Mouse (Mus musculus): ENCODE data around the gene Mtx3.

DNA sequence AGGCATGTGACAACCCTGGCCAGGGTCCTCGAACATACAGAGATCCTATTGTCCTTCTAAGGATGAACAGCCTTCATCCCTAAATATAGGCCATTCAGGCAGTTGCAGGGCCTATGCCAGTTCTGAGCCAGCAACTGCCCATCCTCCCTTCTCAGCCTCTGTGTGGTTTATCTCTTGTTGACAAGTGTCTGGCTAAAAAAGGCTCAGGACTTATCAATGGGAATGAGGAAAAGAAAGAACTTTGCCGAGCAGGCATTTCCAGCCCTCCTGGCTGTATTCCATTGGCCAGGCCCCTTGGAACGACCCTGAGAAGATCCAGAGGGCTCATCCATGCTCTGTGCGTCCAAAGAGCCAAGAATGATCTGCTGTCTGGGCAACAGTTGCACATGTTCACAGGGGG, 58.7 kb downstream of the Mtx3 start:
- TF ChIP-seq CTCF (IDR thresholded peaks at IDR 0.05; ENCODE audit: low read depth), result no peak
- no peak for TF ChIP-seq EP300 (optimal IDR thresholded peaks at IDR 0.05)

Data from stomach, postnatal 0 days (tissue).